Mouse (Mus musculus) lung, embryonic 14.5 days (tissue): ENCODE results near the gene Rrp8. TPM values are rescaled to one million over a fixed set of nuclear protein-coding genes. Genes with fewer than 3 reads are reported as not detected.
A peak's percentile ranks its signal among the peaks of the same experiment; 100 is the strongest.
"Not testable (repeated sequence)": the region's sequence is repeated elsewhere in the genome, so short reads cannot be mapped to it uniquely, and the experiment has no call there.

Experiments used
- ATAC-seq: fragments of 200-750 bp; cut with Nextera tagmentation; 2 replicates; pipeline ENCODE4 v1.8.0; 2017; ENCODE audit warnings: mild to moderate bottlenecking, moderate TSS enrichment, moderate library complexity; ENCODE audit not compliant: insufficient read depth
- DNase-seq: peaks from one replicate; pipeline ENCODE4 v3.0.0-alpha.2; 2015
- H3K27ac ChIP-seq: fragments of 300-500 bp; sonication (generic); 2 replicates; pipeline ENCODE4 v1.5.1; 2014; ENCODE audit warnings: low read depth, mild to moderate bottlenecking, moderate library complexity
- H3K27me3 ChIP-seq: fragments of 300-500 bp; sonication (generic); 2 replicates; pipeline ENCODE4 v1.6.1; 2014; ENCODE audit warnings: low read length, control low read depth; ENCODE audit not compliant: insufficient read depth
- H3K36me3 ChIP-seq: fragments of 300-500 bp; sonication (generic); 2 replicates; pipeline ENCODE4 v1.6.1; 2014; ENCODE audit warnings: control low read depth; ENCODE audit not compliant: insufficient read depth
- H3K4me1 ChIP-seq: fragments of 300-500 bp; sonication (generic); 2 replicates; pipeline ENCODE4 v1.6.1; 2014; ENCODE audit warnings: antibody characterized with exemption, control low read depth; ENCODE audit not compliant: insufficient read depth
- H3K4me2 ChIP-seq: fragments of 300-500 bp; sonication (generic); 2 replicates; pipeline ENCODE4 v1.6.1; 2014; ENCODE audit warnings: mild to moderate bottlenecking
- H3K4me3 ChIP-seq: fragments of 300-500 bp; sonication (generic); 2 replicates; pipeline ENCODE4 v1.5.1; 2014; ENCODE audit warnings: low read depth, low read length
- H3K9ac ChIP-seq: fragments of 300-500 bp; sonication (generic); 2 replicates; pipeline ENCODE4 v1.6.1; 2014
- H3K9me3 ChIP-seq: fragments of 300-500 bp; sonication (generic); 2 replicates; pipeline ENCODE4 v1.6.1; 2016; ENCODE audit warnings: low read depth, low read length, control low read depth
- CTCF ChIP-seq: IDR thresholded peaks from 2 replicates; pipeline ENCODE4 v1.5.1; 2016; ENCODE audit warnings: antibody characterized with exemption, low read depth
- WGBS: fragments of 180-500 bp; shearing (Covaris S2); extraction: QIAGEN DNeasy Blood & Tissue Kit; methylation state at CpG from one replicate; pipeline ENCODE4 v1.1.7; 2014; 5-methylcytosine and 5-hydroxymethylcytosine counted together
- polyA plus RNA-seq: library from polyadenylated mRNA; unstranded; fragments of >200 nt; fragmentation: Nextera tagmentation; extraction: Ambion mirVana; gene quantifications from 2 replicates; pipeline ENCODE4 v1.2.1, GENCODE M21; 2014

Rrp8 gene
- polyA plus RNA-seq, 1 experiment from 2014 or later: 45.2 TPM

DNA sequence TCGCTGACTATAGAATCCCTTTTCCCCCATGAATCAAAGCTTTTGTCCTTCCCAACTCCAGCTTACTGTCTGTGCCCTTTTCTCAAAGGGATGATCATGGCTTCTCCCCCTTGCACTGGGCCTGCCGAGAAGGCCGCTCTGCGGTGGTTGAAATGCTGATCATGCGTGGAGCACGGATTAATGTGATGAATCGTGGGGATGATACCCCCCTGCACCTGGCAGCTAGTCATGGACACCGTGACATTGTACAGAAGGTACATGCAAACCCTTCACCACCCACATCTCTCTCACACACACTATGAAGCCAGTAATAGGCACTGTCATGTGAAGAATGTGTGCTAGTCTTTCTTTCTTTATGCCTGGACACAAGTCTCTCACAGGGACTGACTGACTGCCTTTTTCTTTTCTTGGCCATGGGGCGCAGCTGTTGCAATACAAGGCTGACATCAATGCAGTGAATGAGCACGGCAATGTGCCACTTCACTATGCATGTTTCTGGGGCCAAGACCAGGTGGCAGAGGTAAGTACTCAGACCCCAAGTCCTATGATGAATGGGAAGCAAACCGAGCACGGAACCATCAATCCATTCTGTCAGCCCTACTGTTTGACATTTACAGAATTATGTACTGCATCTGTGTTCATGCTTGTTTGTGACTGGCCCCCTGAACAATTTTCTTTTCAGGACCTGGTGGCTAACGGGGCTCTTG, 3.1 kb upstream of the Rrp8 start:
- WGBS: 85% methylated on average over 13 of the region's 13 CpGs
- no peak overlapping the region for H3K27ac ChIP-seq
- no peaks in the 10 kb centered on the region for H3K4me1 ChIP-seq
- no peak overlapping the region for H3K4me3 ChIP-seq
- H3K27me3 ChIP-seq: no peaks in the 10 kb centered on the region
- ATAC-seq (no peak), DNase-seq (no peak)
- peaks cover 35% of the 10 kb centered on the region for H3K36me3 ChIP-seq
- no peak overlapping the region for H3K9ac ChIP-seq
- no peak overlapping the region for H3K4me2 ChIP-seq
- no peak for TF ChIP-seq CTCF
- no peaks in the 10 kb centered on the region for H3K9me3 ChIP-seq

- ATAC-seq (peak; percentile 76), DNase-seq (peak; percentile 92)
- peaks cover 47% of the 10 kb centered on the region for H3K36me3 ChIP-seq
- peak overlapping the region; percentile 87 for H3K4me2 ChIP-seq
- no peaks in the 10 kb centered on the region for H3K9me3 ChIP-seq
- H3K4me3 ChIP-seq: peak overlapping the region; percentile 93
- TF ChIP-seq CTCF: no peak
- H3K27me3 ChIP-seq: no peaks in the 10 kb centered on the region
- WGBS: 10% methylated on average over 3 of the region's 3 CpGs
- peak overlapping the region; percentile 95 for H3K27ac ChIP-seq
- no peaks in the 10 kb centered on the region for H3K4me1 ChIP-seq
- H3K9ac ChIP-seq: peak overlapping the region; percentile 90; the same call in 1 of the 2 replicates
Measured at GRCm38 (mm10) chr7:105738948-105739347, 1.8 kb upstream of the Rrp8 start.

DNA sequence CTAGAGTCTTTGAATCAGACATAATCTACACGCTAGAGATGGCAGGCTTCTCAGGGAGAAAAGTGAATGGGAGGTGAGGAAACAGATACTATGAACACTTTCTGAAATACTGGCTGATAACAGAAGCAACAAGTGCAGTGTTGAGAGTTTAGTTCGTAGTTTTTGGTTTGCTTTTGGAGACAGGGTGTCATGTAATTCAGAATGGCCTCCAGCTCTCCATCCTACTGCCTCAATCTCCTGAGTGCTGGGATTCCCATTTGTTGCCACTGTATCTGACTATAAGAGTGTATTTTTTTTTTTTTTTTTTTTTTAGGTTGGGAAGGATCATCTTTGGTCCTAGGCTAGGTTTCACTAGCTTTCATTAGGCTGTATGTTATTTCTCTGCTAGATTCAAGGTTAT, 1.1 kb upstream of the Rrp8 start:
- no peaks in the 10 kb centered on the region for H3K9me3 ChIP-seq
- no peaks in the 10 kb centered on the region for H3K4me1 ChIP-seq
- H3K36me3 ChIP-seq: peaks cover 53% of the 10 kb centered on the region
- H3K27ac ChIP-seq: peak overlapping the region; percentile 95
- H3K4me3 ChIP-seq: peak overlapping the region; percentile 93
- peak overlapping the region; percentile 87 for H3K4me2 ChIP-seq
- ATAC-seq (no peak), DNase-seq (no peak)
- peak overlapping the region; percentile 90; the same call in 1 of the 2 replicates for H3K9ac ChIP-seq
- WGBS: 73% methylated on average over 2 of the region's 2 CpGs
- no peak for TF ChIP-seq CTCF
- no peaks in the 10 kb centered on the region for H3K27me3 ChIP-seq

DNA sequence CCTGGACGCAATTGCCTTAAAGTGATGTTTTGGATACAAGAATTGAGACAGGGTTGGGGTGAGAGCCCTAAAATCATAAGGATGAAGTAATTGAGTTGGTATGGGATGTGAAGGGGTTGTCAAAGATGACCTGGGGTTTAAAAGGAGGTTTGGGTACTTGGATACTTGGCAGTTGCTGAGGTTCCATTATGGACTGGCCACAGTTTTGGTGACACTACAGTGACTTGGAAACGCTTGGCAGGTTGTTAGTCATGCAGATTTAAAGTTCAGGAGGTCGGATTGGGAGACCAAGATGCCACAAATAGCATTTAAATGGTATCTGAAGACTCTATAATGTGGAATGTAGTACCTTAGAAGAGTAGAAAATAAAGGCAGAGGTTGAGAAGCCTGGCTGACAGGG, 463 bp upstream of the Rrp8 start:
- H3K27me3 ChIP-seq: no peaks in the 10 kb centered on the region
- DNase-seq (no peak), ATAC-seq (no peak)
- H3K4me3 ChIP-seq: peak overlapping the region; percentile 93
- TF ChIP-seq CTCF: no peak
- no peaks in the 10 kb centered on the region for H3K4me1 ChIP-seq
- H3K4me2 ChIP-seq: peak overlapping the region; percentile 87
- 31% methylated on average over 3 of the region's 3 CpGs for WGBS
- peak overlapping the region; percentile 90 for H3K9ac ChIP-seq
- peaks cover 53% of the 10 kb centered on the region for H3K36me3 ChIP-seq
- no peaks in the 10 kb centered on the region for H3K9me3 ChIP-seq
- H3K27ac ChIP-seq: peak overlapping the region; percentile 89

DNA sequence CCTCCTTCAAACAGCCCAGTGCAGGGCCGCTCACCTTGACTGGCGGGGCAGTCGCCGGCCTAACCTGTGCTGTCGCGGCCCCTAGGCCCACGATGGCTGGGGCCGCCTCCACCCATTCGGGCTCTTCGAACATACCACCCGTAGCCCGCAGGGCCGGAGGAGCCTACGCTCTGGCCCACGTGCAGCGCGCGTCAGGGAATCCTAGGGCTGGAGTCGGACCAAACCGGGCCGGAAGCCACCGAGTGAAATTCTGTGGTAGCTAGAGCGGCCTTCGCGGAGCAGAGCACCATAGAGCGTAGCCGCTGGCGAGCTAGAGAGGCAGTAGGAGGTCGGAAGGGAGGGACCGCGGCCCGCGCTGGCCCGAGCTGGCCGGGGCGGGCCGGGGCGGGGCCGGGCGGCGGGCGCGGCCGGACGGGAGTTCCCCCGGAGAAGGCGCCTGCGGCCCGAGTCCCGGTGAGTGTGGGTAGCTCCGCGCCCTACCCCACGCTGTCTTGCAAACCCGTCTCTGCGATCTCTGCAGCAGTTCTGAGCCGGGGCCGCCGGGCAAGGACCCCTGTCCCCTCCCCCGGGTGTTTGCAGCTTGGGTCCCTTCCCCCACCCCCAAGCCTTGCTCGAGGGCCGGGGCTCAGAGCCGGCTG, 802 bp downstream of the Rrp8 start, which contains the start of gene Ilk:
Gene Ilk (plus strand): TSS at position 329 of the 638 bp plus-strand sequence.
- Histone ChIP-seq H3K27me3 (no peaks in the 10 kb centered on the region), H3K4me3 (peak within 1 kb of the TSS; percentile 93), H3K27ac (peak within 1 kb of the TSS; percentile 89), H3K9me3 (no peaks in the 10 kb centered on the region), H3K4me2 (peak within 1 kb of the TSS; percentile 87), H3K4me1 (no peaks in the 10 kb centered on the region), H3K36me3 (peaks cover 53% of the 10 kb centered on the region), H3K9ac (peak within 1 kb of the TSS; percentile 90)
- ATAC-seq (peak; percentile 97), DNase-seq (peak; percentile 97)
- no peak for TF ChIP-seq CTCF
- under 1% methylated on average over 61 of the region's 62 CpGs for WGBS

DNA sequence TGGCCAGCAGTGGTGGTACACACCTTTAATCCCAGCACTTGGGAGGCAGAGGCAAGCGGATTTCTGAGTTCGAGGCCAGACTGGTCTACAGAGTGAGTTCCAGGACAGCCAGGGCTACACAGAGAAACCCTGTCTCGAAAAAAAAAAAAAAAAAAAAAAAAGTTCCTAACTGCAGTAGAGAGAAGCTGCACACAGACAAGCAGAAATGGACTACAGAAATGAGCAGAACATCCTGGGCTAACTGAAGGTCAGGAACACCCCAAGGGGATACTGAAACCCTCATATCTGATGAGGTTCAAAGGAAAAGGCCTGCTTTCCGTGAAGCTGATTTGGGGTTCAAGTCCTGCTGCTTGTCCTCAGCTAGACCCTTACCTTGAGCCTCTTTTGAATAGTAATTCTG, 1.7 kb downstream of the Rrp8 start:
- H3K36me3 ChIP-seq: peaks cover 53% of the 10 kb centered on the region

GRCm38 (mm10) chr7:105734826-105735225, 2.4 kb downstream of the Rrp8 start:
- peaks cover 50% of the 10 kb centered on the region for H3K36me3 ChIP-seq
- no peaks in the 10 kb centered on the region for H3K9me3 ChIP-seq
- no peak overlapping the region for H3K27ac ChIP-seq
- ATAC-seq (no peak), DNase-seq (no peak)
- H3K27me3 ChIP-seq: no peaks in the 10 kb centered on the region
- TF ChIP-seq CTCF: no peak
- no peaks in the 10 kb centered on the region for H3K4me1 ChIP-seq
- H3K4me3 ChIP-seq: 0 out of 2 replicates have a peak overlapping the region, but pooled peaks have one; percentile 93
- peak overlapping the region; percentile 87 for H3K4me2 ChIP-seq
- H3K9ac ChIP-seq: no peak overlapping the region; the same call in none of the 2 replicates
- WGBS: 78% methylated on average over 8 of the region's 8 CpGs

More for the DNA sequence above, 1.7 kb downstream of the Rrp8 start:
- Histone ChIP-seq H3K4me2 (peak overlapping the region; percentile 87), H3K9ac (peak overlapping the region; percentile 90), H3K4me3 (peak overlapping the region; percentile 93)
- not testable (repeated sequence) for DNase-seq, ATAC-seq, H3K27me3 ChIP-seq, H3K9me3 ChIP-seq, H3K4me1 ChIP-seq, H3K27ac ChIP-seq
- WGBS: 34% methylated on average over 4 of the region's 4 CpGs
